Mouse (Mus musculus) erythroblast, adult 5-6 weeks (primary cell): ENCODE results near the gene Raly. TPM values are rescaled to one million over a fixed set of nuclear protein-coding genes. Genes with fewer than 3 reads are reported as not detected.
A peak's percentile ranks its signal among the peaks of the same experiment; 100 is the strongest.

Source experiments
- ATAC-seq: replicated peaks from 2 replicates; pipeline ENCODE4 v1.8.0; 2016; ENCODE audit warnings: moderate number of reproducible peaks, mild to moderate bottlenecking, moderate TSS enrichment, inconsistent platforms; ENCODE audit not compliant: poor library complexity, low FRiP score, severe bottlenecking
- total RNA-seq, 2 experiments: library from RNA; stranded (forward) in 1 of 2; stranded (reverse) in 1 of 2; fragments of 150-400 nt in 1 of 2; fragments of 200-764, 138-1000 nt in 1 of 2; gene quantifications; 2 replicates each; pipeline versions ENCODE4 v1.2.3 to v1.2.4; 2015 to 2017; ENCODE audit warnings: low replicate concordance in 2 of 2

Gene Raly
- 31.1 and 38.2 TPM in 2 replicates for total RNA-seq (2015; ENCODE audit: low replicate concordance)
- total RNA-seq (2017; ENCODE audit: low replicate concordance), result 51.7 and 77.5 TPM in 2 replicates

DNA sequence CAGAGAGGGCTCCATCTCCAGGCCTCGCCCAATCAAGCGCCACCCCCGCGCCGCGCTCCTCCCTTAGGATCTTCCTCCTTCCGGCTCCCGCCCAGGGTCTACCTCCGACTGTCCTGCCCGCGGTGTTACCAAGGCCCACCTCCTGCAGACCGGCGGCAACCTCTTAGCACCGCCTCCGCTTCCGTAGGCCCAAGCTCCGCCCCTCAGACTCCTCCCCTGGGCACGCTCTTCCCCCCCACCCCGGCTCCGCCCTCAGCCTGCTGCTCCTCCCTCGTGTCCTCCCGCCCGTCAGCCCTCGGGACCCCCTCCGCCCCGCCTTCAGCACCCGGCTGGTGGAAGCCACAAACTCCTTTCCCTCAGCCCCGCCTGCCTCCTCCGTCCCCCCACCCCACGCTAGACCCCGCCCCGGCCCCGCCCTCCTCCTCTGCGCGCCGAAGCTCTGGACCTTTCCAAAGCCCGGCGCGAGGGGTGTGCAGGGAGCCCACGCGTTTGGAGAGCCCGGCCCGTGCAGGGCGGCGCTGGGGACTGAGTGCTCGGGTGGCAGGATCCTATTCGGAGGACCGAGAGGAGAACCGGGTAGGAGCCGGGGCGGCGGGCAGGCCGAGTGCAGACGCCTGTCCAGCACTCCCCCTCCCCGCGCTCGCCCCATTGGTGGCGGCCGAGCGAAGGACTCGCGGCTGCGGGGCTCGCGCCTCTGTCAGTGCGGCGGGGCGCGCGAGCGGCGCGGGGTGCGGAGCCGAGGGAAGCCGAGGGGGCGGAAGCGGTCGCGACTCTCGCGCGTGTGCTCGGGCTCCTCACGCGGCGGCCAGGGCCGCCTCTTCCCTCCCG lies at the start of gene Raly, which contains the start of gene a:
TSS of gene Raly (plus strand) at position 441 of the 828 bp plus-strand sequence.
TSS of gene a (plus strand) at position 747 of the 828 bp plus-strand sequence.
- peak; percentile 86 for ATAC-seq

DNA sequence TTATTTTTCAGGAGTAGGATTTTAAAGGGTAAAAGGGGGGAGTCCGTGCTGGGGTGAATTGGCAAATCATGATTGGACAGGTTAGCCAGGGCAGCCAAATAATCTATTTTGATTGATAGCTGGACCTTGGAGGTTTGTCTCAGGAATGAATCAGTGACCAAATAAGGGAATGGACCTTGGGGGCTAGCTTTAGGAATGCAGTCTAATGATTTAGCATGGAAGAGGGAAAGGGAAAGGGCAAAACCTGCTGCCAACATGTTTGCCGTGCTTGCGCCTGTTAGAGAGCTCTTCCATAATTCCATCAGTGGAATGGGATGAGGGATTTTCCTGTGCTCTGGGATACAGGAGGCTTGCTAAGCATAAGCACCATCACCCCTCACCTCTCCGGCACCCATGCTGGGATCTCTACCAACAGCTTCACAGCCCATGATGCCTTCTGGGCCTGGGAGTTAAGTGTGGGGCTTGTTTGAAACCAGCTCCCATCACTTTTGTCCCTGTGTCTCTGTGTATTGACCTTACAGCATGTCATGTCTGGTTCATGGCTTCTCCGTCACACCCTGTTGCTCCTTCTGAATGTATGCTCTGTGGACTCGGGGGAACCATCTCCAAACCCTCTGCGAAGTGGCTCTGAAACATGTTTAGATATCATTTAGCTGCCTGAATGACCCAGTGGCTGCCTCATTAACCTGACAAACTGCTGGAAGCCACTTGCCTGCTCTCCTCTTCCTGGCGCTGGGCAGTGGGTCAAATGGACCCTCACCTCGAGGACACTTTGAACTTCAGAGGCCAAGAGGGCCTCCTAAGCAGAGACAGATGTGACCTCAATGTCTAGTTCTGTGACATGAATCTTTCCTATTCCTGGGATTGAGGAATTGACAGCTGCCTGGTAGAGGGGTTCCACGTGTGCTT lies 47.7 kb upstream of the Raly start:
- no peak for ATAC-seq

DNA sequence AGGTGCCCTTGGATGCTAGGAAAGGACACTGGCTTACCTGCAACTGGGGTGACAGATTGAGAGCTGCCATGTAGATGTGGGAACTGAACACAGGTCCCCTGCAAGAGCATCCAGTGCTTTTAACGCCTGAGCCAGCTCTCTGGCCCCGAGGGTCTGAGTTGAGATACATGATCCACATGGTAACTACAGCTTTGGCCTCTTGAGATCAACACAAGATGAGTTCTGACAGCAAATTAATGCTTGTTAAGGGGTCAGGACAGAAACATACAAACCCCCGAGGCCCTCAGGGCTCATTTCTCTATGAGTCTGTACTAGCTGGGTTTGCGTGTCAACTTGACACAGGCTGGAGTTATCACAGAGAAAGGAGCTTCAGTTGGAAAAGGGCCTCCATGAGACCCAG lies 47.0 kb upstream of the Raly start:
- ATAC-seq, result no peak

DNA sequence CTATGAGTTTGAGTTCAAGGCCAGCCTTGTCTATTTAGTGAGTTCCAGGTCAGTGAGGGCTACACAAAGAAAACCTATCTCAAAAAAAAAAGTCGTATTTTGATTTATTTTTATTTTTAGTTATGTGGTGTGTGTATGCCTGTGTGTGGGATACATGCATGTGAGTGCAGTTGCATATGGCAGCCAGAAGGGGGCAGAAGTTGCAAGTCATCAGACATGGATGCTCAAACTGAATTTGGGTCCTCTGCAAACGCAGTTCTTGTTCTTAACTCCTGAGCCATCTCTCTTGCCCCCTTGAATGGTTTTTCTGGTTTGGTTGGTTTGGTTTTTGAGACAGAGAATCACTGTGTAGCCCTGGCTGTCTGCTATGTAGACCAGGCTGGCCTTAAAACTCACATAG lies 42.5 kb upstream of the Raly start:
- no peak for ATAC-seq

DNA sequence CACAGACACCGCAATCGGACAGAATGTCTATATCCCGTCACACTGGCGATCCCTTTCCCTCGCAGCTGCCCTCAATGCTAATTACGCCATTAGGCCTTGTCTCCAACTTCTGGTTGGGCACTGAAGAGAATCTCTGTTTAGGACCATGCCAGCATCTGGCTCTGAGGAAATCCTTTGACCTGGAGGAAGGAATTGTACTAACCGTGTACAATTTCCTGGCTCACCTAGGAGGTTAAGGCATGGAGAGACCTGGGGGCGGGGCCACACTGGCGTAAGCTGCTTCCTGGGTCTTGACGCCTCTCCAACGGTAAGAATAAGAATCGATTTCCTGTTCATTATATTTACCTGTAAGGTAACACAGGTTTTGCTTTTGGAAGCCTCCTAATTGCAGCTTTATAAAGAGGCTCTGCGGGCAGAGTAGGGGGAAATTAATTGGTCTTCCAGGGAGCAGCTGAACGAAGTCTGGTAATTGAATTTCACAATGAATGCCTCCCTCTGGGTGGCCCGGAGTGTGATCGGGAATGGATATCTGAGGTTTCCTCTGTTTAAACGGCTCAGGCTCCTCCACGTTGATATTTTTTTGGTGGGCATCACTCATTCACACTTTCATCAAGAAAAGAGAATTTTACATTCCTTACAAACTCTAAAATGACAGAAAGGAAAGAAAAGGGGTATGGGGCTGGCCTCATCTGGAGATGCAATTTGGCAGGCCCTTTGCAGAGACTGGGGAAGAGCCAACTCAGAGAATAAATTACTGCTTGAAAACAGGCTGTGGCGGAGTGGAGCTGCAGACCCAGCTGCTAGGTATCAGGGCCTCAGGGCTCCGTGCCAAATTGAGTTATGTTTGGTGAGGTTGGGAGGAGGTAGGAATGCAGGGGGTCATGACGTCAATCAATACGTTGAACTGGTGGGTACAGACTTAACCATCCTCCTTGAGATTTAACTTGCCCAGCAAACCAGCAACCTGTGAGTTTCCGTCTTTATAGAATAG lies 41.6 kb upstream of the Raly start:
- ATAC-seq, result no peak

DNA sequence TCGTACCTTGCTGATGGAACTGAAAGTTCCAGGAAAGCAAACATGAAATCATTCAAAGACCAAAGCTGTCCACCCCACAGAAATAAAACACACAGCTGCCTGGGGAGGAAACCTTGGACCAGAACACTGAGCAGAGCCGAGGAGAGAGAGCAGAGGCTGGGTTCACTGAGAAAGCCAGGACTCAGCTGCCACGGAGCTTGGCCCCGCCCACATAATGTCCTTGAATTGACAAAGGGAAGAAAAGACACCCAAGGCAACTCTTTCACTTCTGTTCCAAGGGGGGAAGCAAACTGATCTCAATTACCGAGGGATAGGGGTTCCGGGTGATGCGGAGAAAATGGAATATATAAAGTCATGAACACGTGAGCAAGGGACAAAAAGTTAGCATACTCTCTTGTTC lies 39.0 kb upstream of the Raly start:
- ATAC-seq, result no peak

DNA sequence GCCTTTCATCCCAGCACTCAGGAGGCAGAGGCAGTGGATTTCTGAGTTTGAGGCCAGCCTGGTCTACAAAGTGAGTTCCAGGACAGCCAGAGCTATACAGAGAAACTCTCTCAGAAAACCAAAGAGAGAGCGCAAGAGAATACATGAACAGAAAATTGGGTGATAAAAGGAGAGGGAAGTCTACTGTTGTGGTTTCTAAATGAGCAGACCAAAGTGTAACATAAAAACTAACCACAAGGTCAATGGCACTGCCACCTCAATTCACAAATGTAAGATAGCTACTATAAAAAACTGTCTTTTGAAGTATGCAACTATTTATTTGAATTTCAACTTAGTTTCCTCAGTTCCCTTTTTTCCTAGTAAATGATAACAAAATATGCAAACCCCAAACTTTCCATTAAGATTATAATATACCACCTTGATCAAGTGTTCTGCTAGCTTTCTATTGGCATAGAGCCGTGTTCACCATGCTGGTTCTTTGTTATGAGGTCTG lies 36.8 kb upstream of the Raly start:
- no peak for ATAC-seq

DNA sequence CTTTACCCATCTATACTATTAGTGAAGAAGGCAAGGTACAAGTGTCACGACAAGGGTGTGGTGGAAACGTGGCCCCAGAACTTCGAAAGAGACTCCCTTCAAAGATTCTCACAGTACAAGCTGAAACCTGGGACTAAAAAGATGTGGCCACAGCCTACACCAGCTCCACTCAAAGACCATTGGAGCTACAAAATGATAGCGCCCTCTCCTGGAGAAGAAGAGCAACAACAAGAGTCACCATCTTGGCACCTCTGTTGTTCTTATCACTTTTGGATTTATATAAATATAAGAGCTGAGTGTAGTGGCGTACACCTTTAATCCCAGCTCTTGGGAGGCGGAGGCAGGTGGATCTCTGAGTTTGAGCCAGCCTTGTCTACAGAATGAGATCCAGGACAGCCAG lies 35.1 kb upstream of the Raly start:
- ATAC-seq, result 0 out of 2 replicates have a peak, but pooled peaks have one; percentile 36

DNA sequence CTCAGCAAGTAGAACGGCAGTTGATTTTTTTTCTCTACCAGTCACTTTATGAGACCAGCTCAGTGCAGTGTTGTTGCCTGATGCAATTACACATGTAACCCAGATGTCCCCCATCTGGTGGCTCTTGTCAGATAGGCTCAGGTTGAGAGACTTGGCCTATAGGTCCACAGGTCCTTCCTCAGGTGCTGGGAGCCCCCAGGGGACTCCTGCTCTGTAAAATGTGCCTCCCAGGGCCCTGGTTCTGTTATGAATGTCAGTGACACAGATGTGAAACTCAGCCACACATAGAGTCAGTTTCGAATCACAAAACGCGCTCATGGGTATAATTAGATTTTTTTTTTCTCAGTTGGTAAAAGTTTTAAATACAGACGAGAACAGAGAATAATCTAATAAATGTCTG lies 33.2 kb upstream of the Raly start:
- ATAC-seq, result no peak

DNA sequence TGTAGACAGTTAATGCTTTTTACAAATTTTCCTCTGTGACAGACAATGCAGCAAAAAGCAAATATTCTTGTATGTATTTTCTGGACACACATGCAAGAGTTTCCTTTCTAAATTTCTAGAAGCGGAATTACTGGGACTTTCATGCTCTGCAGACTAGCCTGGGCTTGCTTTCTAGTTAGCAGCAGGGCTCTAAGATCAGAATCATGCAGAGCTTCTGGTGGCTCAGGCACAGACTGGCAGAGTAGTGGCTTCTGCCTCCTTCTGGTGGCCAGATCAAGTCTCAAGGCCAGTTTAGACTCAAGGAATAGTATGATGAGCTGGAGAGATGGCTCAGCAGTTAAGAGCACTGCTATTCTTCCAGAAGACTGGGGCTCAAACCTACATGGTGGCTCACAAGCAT lies 32.4 kb upstream of the Raly start:
- no peak for ATAC-seq

DNA sequence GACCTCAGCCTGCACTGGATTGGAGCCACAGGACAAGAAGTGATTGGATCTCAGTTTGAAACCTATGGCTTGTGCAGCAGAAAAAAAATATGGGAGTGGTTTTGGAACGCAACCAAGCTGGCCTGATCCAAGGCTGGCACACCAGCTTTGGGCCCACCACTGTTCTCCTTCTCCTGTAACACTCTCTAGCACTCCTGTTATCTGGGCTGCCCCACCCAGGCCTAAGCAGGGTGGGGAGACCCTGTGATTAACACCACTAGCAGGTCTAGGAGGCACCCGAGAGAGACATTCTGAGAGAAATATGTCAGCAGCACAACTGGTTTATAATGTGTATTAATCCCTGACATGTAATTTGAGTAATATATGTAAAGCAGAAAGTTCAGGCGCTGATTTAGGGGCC lies 27.7 kb upstream of the Raly start:
- no peak for ATAC-seq

DNA sequence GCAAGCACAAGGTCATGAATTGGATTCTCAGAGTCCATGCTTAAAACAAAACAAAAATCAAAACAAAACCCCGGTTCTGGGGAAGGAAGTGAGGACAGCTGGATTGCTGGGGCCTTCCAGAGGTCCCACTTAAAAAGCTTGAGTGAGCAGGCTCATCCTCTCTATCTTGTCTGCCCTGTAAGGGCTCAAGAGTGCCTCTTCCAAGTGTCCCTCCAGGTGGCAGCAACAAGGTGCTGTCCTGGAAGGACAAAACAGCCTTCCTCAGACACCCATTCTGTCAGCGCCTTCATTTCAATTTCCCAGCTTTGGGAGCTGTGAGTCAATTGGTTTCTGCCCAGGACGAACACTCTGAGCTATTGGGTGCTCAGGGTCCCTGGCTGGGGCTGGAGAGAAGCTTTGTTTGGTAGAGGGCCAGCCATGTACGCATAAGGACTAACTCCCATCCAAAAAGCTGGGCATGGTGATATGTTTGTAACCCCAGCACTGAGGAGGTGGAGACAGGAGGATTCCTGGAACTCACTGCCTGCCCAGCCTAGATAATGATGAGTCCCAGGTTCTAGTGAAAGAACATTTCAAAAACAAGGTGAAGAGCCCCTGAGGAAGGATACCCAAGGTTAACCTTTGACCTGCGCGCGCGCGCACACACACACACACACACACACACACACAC lies 25.9 kb upstream of the Raly start:
- ATAC-seq, result peak; percentile 74

DNA sequence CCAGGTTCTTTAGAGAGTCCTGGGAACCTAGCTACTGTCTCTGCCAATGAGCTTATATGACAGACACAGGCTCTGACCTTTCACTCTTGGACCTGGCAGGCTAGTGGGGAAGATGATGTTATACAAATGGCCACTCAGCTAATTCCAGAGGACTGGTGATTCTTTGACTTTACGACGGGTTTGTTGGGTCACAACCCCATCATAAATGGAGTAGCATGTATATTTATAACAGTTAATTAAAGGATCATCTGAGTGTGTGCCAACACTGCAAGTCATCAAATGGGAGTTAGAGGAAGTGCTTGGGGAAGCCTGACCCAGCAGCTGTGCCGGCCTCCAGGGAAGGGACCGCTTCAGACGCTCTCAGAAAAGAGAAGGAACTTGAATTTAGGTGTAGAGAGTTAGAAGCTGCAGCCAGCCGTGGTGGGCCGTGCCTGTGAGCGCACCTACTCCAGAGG lies 25.3 kb upstream of the Raly start:
- ATAC-seq, result 0 out of 2 replicates have a peak, but pooled peaks have one; percentile 36

DNA sequence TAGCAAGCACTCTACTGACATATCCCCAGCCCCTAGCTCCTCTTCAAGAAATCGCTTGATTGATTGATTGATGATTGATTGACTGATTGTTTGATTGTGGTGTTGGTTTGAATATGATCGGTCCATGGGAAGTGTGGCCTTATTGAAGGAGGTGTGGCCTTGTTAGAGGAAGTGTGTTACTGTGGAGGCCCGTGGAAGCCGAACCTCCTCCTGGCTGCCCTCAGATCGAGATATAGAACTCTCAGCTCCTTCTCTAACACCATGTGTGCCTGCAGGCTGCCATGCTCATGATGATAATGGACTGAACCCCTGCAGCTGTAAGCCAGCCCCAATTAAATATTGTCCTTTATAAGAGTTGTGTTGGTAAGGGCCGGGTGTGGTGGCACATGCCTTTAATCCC lies 23.8 kb upstream of the Raly start:
- ATAC-seq, result no peak

DNA sequence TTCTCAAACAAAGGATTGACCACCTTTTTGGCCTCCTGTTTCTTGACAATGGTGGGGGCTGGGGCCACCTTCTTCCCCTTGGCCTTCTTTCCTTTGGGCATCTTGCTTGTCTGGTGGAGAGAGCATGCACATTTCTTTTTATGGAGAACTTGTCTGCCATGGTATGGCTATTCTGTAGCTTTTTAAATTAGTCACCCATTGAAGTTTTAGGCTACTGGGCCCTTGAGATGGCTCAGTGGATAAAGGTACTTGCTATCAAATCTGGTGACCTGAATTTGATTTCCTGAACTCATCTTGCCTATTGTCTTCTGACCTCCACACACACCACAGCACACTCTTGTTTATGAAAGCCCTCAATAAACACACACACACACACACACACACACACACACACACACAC lies 21.0 kb upstream of the Raly start, which contains the start of gene Gm14214:
TSS of gene Gm14214 (minus strand) at position 101 of the 400 bp plus-strand sequence.
- no peak for ATAC-seq

DNA sequence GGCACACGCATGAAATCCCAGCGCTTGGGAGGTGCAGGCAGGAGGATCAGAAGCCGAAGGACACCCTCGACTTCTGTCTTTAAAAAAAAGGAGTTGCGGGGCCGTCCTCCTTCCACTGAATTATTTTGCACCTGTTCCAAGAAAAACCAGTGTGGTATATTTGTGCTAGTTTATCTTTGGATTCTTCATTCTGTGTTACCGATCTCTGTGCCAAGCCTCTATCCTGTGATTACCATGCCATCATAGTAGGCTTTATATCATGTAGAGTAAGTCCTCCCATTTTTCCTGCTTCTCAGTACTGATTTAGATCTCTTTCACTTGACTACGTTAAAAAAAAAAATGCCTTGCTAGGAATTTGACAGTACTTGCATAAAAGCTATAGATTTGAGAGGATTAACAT lies 19.3 kb upstream of the Raly start:
- ATAC-seq, result no peak

DNA sequence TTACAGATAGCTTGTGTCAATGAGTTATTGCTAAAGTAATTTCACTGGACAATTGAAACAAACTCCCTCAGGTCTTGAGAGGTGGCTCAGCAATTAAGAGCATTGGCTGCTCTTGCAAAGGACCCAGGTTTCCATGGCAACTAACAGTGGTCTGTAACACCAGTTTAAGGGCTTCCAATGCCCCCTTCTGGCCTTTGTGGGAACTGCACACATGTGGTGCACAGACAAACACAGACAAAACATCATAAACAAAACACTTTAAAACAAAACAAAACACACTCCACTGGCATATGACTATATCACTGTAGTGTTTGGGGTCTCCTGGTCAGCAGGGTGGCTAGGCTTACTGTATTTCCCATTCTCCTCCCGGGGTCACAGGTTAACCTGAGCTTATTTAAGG lies 16.9 kb upstream of the Raly start:
- 0 out of 2 replicates have a peak, but pooled peaks have one; percentile 50 for ATAC-seq

DNA sequence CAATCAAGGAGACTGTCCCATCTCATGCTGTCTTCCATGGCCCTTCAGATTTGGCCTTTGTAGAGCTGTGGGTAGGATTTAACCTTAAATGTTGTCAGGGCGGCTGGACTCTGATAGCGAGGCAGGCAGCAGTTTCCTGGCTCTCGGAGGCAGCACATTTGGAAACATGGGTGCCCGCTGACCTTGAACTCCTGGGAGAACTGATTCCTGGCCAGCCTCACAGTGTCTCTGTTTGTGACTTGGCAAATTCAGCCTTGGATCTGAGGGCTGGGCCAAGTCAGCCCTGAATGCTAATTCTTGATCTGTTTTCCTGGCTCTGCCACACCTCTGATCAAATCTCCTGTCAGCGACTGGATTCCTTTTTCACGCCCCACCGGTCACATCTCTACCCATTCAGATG lies 14.4 kb upstream of the Raly start:
- ATAC-seq, result no peak

DNA sequence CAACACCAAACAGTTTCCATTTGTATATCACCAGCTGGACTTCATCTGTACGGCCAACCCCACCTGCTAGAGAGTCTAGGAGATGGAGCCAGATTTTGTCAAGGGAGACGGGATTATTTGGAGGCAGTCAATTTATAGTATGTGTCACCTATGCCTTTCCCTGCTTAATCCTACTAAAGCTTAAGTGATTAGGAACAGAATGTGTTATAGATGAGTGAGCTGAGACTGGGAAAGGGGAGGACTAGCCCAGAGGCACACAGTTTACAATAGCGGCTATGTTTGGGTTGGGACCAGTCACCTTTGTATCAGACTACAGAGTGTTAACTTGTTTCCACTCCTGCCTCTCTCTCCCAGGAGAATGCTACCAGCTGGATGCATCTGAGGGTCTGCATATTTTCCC lies 11.2 kb upstream of the Raly start:
- no peak for ATAC-seq
